Mouse (Mus musculus): ENCODE data around the gene Zbtb17.

DNA sequence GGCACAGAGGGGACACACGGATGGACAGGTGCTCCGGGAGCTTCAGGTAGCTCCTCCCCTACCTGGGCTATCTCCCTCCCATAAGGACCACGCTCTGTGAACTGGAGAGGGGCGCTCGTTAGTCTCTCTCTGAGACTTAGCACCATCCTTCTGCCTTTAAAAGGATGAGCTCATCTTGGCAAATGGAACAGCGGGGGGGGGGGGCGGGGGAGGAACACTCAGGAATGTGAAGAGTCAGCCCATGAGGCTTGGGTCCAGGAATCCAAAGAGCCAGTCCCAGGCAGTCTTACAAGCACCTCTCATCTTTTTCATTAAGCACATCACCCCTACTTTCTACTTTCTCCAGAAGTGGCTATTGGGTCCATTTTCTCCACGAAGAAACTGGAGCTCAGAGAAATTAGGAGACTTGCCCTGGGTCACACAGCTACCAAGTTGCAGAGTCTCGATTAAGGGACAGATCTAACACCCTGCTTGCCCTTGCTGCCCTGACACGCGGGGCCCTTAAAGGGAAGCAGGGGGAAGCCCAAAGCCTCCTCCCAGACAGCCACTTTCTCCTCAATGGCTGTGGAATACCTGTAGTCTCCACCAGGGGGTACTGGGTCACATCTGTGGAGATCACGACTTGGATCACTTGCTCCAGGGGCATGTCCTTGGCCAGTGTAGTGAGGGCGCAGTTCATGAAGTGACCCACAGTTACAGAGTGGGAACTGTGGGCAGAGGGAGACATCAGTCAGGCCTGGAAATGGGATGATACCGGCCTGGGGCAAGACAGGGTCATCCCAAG lies 37.7 kb upstream of the Zbtb17 start:
- TF ChIP-seq POLR2A (IDR thresholded peaks at IDR 0.05; ENCODE audit: low read depth, low read length), result no peak
- peak; percentile 61; the same call in 1 of the 2 replicates for TF ChIP-seq CTCF (IDR thresholded peaks at IDR 0.05; ENCODE audit: extremely low read depth, insufficient read length, insufficient replicate concordance, low read depth, low read length)

All from small intestine, adult 2 months (tissue).